Mouse (Mus musculus): ENCODE measurements at regions not wholly inside any gene's neighbourhood (a gene's known extent, or its start where the extent isn't known, plus 50 kb on each side); places are given as distances from the start of the nearest gene placed in this dataset.

DNA sequence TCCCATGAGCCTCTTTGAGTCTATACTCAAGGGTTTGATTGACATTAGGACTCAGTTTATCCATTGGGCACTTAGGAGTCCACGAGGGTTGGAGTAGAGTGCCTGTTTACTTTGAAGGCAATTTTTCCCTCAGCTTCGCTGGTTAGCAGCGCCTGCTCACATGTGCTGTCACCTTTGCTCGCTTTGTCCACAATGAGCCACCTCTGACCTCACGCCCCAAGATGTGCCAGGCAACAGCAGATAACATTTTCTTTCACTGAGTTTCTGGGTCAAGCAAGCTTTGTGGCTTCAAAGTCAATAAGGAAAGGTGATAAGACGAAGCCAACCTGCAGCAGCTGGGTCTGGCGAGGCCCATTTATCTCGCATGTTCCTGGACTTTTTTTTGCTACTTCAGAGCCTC is 99.3 kb upstream of the Afdn start:
- TF ChIP-seq POLR2A (IDR thresholded peaks at IDR 0.05; ENCODE audit: borderline replicate concordance, insufficient read depth, low read length) (no peak), CTCF (IDR thresholded peaks at IDR 0.05; ENCODE audit: borderline replicate concordance, insufficient read depth, low read depth, low read length) (no peak)
- 95% methylated on average over 8 of the region's 8 CpGs for WGBS
- peaks cover 23% of the 10 kb centered on the region for H3K4me1 ChIP-seq (ENCODE audit: control insufficient read depth, insufficient read depth, low read length)
- H3K27me3 ChIP-seq (ENCODE audit: control insufficient read depth, insufficient read depth, low read length), result no peaks in the 10 kb centered on the region
- H3K4me3 ChIP-seq (replicated peaks; ENCODE audit: insufficient read depth, low read depth, low read length), result no peak overlapping the region
- DNase-seq, result no peak
- no peak overlapping the region for H3K27ac ChIP-seq (ENCODE audit: insufficient read depth, low read length)

DNA sequence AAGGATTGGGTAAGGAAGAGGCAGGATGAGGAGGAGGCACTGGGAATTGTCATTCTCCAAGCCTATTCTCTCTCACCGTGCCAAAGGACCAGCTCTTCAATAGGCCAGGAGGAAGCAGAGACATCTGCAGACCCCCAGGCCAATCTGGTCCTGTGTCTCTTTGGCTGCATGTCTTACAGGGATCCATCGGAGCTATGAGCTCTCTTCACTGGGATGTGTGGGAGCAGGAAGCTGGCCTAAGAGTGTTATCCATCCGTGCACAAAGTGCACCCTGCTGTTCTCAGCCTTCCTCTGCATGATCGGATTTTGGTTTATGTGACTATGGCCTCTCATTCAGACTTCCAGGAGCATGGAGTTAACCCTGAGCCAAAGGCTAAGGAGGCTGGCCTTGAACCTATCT is 98.2 kb upstream of the Afdn start:
- Histone ChIP-seq H3K27me3 (ENCODE audit: control insufficient read depth, insufficient read depth, low read length) (no peaks in the 10 kb centered on the region), H3K27ac (ENCODE audit: insufficient read depth, low read length) (peak overlapping the region; percentile 3; the same call in 1 of the 2 replicates), H3K4me1 (ENCODE audit: control insufficient read depth, insufficient read depth, low read length) (peaks cover 31% of the 10 kb centered on the region), H3K4me3 (replicated peaks; ENCODE audit: insufficient read depth, low read depth, low read length) (no peak overlapping the region)
- WGBS, result 21% methylated on average over 4 of the region's 4 CpGs
- no peak for DNase-seq
- TF ChIP-seq POLR2A (IDR thresholded peaks at IDR 0.05; ENCODE audit: borderline replicate concordance, insufficient read depth, low read length) (no peak), CTCF (IDR thresholded peaks at IDR 0.05; ENCODE audit: borderline replicate concordance, insufficient read depth, low read depth, low read length) (no peak)
